Mouse (Mus musculus) thymus, adult 2 months (tissue): Measurements from ENCODE around the gene Aim2.

ENCODE experiments used
- CTCF ChIP-seq: fragments of 200-500 bp; IDR thresholded peaks from 2 replicates; pipeline ENCODE4 v1.5.1; 2012; ENCODE audit warnings: mild to moderate bottlenecking, control low read depth, low read length, moderate library complexity, borderline replicate concordance; ENCODE audit not compliant: control insufficient read depth, poor library complexity, insufficient read depth; ENCODE audit errors: extremely low read depth
- POLR2A ChIP-seq: fragments of 200-500 bp; IDR thresholded peaks from 2 replicates; pipeline ENCODE4 v1.6.1; 2012; ENCODE audit warnings: mild to moderate bottlenecking, low read length, control low read depth, moderate library complexity; ENCODE audit not compliant: control insufficient read depth, poor library complexity, insufficient read depth; ENCODE audit errors: extremely low read depth

- TF ChIP-seq CTCF = no peak
- TF ChIP-seq POLR2A = no peak
Measured at GRCm38 (mm10) chr1:173427385-173427784, 76.7 kb downstream of the Aim2 start.
